Mouse (Mus musculus) kidney, postnatal 25 days (tissue): ENCODE measurements around the gene Eno3.

Experiments
- DNase-seq, 2 experiments: peaks; one replicate each; pipeline ENCODE4 v3.0.0; 2021; ENCODE audit warnings: mixed read lengths in 2 of 2

Eno3 gene

DNA sequence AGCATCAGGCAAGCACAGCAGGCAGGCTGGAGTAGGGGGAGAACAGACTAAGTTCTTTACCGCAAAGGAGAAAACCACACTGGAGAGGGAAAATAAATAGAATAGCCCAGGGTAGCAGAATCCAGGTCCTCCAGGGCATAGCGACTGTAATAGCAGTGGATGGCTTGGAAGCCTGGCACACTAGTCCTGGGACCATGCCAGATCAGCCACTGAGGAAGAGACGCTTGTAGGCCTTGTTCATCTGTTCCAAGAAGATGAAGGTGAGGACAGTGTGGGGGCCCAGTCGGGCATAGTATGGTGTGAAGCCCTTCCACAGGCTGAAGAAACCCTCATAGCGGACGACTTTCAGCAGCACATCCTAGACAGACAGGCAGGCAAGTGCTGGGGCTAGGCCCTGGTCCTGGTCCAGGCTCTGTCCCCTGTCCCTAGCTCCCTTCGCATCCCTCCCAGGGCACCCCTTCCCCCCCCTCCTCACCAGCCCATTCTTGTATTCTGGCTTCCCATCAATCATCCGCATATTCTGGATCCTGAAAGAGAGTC is 12.4 kb upstream of the Eno3 start:
- peak in 1 of 2 experiments; percentile 39 for DNase-seq

DNA sequence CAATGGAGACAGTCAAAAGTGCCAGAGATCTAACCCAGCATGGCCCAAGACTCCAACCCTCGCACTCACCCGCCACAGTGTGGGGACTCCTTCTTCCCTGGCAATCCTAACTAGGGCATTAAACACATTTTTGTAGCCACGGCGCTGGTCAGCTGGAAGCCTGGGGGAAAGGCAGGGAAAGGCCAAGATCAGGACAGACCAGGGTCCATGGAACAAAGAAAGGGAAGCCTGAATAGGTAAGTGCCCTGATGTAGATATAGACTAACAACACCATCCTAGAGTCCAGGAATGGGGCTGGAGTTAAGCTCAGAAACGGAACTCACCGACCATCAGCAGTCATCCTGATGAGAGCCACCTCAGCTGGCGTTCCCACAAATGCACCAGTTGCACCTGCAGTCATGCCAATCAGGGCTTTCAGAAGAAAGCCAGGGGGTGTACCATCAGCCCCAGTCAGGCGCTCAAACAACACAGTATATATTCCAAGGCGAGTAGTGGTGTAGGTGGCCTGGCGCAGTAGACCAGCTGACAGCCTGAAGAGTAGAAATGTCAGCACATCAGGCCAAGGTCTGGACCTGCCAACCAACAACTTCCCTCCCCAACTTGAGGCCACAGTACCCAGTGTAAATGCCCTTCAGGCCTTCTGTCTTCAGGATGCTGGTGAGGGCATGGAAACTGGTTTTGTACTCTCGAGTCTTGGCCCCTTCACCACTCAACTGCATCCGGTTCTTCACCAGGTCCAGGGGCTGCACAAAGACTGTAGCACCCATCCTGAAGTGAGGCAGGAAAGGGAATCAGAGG is 11.3 kb upstream of the Eno3 start:
- no peak for DNase-seq

DNA sequence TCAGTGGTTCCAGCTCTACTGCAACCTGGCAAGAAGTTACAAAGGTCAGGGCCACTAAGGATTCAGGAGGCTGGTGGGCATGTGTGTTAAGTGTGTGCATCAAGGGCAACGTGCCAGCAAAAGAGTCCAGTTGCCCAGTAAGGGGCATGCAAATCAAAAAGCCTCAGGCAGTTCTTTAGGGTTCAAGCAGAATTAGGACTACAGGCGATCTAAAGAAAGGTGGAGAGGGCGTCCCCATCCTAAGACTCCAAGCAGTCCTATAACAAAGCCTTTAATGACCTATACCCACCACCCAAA is 10.8 kb upstream of the Eno3 start:
- DNase-seq = peak; percentile 66 to 79

DNA sequence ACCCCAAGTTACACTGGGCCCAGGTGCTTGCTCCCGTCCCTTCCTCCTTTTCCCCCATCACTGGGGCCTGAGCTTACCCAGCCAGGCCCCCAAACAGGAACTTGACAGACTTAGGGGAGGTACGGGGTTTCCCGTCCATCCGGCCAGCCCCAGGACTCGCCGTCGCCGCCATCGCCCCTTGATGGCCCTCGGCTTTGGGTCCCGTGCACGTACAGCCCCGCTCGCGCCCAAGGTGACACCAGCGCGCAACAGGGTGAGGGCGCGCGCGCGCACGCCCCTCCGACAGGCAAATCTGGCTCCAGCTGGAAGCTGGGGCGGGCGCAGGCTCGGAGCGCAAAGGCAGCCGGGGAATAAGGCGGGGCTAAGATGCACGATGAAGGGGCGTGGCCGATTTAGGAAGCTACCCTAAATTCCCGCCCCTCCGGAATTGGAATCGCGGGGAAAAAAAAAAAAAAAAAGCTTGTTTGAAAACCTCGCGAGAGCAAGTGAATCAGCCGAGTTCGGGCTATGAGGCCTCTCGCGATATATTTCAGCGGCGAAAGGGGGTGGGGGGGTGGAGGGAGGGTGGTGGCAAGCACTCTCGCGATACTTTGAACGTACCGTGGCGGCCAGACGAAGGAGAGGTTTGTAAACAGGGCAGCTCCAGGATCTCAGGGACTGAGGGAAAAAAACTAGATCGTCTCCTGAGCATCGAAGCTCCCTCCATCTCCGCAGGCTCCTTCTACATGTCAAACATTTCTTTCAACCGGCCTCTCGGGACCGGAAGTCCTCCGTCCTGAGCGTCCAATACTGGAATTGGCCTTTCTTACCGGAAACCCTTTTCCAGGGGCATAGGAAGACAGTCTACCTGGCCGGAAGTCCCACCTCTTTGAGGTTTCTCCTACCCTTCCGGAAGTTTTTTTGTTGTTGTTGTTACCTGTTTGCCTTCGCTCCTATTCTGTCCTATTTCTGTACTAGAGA is 10.0 kb upstream of the Eno3 start, which contains the start of the genes Rnf167 and Slc25a11:
Gene Rnf167 (plus strand): TSS at position 545 of the 960 bp plus-strand sequence.
Gene Slc25a11 (minus strand): TSS at position 789 of the 960 bp plus-strand sequence.
- peak; percentile 99 for DNase-seq

DNA sequence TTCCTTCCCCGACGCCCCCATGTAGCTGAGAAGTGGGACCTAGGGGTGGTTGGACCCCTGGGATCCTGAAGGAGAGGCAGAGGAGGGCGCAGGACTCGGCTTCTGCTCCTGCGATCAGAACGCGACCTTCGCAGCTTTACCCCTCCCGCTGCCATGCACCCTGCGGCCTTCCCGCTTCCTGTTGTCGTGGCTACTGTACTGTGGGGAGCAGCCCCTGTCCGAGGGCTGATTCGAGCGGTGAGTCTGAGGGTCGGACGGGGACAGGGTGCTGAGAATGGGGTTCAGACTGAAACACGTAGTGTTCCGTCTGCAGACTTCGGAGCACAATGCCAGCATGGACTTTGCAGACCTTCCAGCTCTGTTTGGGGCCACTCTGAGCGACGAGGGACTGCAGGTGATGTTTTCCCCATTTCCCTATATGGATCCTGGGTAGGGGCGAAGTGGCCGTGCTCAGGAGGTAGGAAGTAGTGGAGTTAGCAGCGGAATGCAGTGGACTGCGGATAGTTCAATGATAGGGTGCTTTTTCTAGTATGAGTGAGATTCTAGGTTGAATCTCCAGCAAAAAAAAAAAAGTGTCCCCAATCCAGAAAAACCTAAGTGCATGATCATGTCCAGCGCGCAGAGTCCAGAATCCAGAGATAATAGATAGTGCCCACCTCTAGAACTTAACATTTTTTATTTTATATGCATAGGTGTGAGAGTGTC is 9.1 kb upstream of the Eno3 start:
- DNase-seq = peak; percentile 37 to 72

DNA sequence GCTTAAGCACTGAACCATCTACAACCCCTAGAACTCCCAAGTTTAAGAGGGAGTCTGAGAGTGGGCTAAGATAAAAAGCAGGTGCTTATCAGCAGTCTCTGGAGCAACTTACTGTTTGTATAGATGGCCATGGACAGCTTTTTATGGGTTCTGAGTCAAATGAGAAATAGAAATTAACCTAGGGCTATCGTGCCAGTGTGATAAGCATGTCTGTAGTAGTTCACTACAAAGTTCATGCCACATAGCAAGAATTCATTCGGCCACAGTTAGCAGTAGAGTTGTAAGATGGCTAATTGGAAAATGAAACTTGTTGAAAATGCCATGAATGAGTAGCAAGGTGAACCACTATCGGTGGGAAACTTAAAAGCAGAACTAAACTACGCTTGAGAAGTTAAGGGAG is 8.5 kb upstream of the Eno3 start:
- DNase-seq = no peak

DNA sequence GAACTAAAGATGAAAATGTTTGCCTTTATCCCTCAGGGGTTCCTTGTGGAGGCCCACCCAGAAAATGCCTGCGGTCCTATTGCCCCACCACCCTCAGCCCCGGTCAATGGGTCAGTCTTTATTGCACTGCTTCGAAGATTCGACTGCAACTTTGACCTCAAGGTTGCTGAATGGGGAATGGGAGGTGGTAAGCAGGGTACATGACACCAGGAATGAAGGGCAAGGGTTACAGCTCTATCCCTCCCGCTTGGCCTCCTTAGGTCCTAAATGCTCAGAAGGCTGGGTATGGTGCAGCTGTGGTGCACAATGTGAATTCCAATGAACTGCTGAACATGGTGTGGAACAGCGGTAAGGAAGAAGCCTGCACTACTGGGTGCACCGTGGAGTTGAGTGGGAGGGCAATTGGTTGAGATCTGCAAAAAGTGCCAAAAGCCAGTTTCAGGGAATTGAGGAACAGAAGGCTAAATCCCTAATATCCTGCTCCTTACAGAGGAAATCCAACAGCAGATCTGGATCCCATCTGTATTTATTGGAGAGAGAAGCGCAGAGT is 7.7 kb upstream of the Eno3 start:
- DNase-seq = no peak

DNA sequence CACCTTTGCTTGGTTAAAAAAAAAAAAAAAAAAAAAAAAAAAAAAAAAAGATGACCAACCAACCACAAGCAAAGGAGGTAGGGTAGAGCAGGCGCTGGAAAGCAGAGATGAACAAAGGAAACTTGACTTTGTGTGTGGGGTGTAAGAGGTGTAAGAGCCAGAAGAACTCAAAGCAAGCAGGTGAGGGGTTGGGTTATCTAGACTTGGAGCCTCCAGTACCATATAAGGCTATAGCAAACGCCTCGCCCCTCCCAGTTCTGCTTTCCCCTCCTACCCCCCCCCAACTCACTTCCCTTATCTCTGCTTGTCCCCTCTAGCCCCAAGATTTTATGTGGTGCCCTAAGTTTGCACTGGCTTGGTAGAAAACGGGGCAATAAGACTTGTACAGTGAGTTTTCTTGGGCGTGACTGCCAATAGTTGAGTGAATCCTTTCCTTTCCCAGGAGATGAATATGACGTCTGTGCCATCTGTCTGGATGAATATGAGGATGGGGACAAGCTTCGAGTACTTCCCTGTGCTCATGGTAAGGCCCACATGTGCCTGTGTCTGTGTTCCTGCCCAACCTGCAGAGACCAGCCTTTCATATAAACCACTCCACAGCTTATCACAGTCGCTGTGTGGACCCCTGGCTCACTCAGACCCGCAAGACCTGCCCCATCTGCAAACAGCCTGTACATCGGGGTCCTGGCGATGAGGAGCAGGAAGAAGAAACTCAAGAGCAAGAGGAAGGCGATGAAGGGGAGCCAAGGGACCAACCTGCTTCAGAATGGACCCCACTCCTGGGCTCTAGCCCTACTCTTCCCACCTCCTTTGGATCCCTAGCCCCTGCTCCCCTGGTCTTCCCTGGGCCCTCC is 6.5 kb upstream of the Eno3 start:
- DNase-seq = peak in 1 of 2 experiments; percentile 35

DNA sequence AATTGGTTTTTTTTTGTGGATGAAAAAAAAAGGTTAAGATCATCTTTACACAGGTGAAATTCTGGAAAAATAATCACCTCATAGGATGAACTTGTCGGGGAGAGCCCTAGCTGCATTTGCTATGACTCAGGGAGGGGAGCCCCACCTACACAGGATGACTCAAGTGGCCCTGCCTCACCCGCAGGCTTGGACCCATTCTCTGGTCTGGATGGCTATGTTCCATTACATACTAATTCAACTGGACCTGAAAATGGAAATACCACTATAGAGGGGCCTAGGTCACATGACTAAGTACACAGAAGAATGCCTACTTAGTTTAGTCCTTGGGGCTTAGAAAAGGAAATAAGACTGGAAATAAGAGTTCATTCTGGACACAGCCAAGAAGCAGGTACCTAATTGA is 5.6 kb upstream of the Eno3 start:
- DNase-seq = peak in 1 of 2 experiments; percentile 40

DNA sequence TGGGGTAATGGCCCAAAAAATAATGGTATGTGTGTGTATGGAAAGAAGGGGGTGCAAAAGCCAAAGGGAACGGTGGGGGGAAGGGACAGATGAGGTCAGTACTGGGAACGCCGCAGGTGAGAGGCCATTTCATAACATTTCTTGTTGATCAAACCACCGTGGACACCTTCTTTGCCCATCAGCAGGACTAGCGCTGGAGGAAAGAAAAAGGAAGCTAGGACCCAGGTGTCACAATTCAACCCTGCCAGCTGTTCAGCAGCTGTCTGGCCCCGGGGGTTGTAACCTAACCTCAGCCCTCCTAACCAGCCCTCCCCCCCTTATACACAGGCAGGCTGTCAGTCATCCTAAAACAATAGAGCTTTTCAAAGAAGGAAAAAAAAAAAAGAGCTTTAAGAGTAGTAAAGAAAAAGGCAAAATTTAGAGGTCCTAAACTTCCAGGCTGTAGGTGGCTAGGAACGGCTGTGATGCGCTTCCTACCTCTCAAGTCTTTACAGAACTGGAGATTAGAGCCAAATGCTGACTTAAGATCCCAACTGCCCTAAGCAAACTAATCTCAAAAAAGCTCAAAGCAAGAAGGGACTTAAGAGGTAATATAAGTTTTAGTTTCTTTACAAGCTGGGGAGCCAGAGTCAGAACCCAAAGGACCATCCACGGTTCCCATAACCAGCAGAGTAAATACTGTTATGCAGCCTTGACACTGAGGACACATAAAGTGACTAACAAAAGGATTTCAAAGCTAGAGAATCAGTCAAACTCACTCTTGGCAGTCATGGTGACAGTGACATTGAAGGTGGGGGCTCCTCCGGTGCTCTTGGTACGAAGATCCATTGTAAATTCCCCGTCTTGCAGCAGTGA is 4.7 kb upstream of the Eno3 start:
- peak in 1 of 2 experiments; percentile 41 for DNase-seq

DNA sequence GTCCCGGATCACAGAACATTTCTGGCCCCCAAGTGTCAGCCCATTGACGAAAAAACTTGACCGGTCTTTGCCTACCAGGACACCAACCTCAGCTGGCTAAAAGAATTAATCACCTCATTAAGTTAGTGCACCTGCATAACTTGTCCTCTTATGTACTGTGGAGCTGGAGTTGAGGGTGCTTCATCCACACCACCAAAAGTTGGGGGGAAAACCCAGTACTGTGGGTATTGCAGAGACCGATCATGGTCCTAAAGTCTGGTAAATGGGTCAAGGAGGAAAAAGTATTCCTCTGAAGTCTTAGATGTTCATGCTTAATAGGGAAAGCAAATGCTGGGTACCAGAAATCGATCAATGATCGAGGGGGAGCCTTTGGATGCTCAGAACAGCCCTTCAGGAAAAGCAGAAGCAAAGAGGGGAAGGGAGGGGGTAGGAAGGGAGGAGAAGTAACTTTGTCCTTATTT is 4.1 kb upstream of the Eno3 start:
- DNase-seq = peak in 1 of 2 experiments; percentile 17

DNA sequence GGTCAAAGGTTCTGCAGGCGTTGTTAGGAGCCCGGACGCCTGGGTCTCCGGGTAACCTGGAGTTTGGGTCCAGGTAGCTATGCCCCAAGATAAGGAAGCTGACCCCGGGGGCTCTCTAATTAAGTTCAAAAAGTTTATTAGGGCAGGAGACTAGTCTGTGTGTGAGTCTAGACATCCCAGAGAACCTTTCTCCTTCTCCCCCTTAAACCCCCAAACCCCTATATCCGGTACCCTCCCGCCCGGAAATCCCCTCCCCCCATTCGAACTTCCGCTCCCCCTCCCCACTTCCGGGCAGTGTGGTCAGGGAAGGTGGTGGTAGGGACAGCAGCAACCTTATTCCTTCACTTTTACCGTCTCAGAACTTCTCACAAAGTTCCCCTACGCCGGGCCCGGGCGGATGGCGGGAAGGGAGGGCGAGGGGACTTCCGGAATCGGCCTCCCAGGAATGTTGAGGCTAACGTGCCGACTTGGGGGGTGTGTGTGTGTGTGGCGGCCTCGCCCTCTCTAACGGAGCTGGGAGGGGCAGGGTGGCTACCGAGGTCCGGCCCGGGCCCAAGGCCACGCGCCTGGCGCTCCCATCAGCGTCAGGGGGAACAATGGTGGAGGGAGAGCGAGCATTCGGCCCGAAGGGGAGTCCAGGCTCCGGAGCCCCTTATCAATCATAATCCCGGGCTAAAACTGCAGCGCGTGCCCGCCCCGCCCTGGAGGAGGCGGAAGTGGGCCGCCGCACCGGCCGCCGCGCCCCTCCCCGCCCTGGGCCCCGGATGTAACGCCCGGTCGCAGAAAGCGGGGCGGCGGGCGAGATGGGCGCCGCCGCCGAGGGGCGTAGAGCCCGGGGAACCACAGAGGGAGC is 3.4 kb upstream of the Eno3 start:
- DNase-seq = peak; percentile 63 to 84

DNA sequence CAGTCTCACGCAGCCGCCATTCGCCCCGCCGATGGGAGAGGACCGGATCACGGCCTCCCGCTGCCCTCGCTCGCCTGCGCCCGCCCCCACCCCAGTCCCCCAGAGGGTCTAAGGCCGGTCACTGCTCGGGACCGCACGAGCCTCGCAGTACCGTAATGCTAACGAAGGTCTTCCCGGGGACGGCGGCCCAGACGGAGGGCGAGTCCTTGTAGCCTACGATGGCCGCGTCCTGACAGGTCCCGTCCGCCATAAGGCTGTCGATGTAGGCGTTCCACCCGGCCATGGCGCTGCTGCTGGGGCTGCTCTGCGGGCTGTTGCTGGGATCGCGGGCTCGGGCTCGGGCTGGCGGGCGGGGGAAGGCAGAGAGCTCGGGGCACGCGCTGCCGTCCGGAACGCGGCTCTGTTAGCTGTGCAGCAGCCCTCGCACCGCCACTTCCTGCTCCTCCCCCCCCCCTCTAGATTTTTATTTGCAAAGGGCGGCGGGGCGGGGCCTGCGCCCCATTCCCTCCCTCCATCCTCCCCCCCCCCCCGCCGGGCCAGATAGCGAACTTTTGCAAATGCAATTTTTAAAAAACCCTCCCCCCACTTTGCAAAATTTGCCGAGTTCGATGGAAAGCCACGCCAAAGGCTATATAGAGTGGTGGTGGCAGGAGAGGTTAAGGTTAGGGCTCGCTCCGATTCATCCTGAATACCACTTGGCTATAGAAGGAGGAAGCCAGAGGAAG is 2.6 kb upstream of the Eno3 start, which contains the start of gene Pfn1:
Gene Pfn1 (minus strand): TSS at position 447 of the 725 bp plus-strand sequence.
- peak; percentile 86 to 90 for DNase-seq

DNA sequence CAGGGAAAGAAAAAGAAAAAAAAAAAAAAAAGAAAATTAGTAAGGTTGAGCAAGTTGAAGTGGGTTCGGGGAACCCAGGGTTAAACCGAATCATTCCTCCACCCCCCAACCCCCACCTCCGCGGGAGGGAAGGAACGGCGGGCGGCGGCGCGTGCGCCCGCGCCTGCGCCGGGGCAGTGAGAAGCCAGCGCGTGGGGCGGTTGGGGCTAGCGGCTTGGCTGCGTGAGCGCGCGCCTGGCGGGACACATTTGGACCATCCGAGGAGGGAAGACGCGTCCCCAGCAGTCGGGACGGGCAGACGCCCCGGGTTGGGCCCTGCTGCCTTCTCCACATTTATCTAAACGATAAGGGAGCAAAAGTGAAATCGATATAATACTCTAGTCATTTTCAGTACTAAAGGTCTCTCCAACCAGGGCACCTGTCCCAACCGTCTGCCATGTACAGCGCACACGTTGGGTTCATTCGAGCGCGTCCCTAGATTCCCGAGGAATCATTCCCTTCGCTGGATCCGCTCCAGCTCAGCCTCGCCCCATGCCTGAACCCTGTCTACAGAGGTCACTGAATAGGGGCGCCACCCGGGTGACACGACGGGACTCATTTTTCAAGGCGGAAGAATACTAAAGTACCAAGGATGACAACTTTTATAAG is 2.0 kb upstream of the Eno3 start:
- DNase-seq = peak; percentile 84 to 92

DNA sequence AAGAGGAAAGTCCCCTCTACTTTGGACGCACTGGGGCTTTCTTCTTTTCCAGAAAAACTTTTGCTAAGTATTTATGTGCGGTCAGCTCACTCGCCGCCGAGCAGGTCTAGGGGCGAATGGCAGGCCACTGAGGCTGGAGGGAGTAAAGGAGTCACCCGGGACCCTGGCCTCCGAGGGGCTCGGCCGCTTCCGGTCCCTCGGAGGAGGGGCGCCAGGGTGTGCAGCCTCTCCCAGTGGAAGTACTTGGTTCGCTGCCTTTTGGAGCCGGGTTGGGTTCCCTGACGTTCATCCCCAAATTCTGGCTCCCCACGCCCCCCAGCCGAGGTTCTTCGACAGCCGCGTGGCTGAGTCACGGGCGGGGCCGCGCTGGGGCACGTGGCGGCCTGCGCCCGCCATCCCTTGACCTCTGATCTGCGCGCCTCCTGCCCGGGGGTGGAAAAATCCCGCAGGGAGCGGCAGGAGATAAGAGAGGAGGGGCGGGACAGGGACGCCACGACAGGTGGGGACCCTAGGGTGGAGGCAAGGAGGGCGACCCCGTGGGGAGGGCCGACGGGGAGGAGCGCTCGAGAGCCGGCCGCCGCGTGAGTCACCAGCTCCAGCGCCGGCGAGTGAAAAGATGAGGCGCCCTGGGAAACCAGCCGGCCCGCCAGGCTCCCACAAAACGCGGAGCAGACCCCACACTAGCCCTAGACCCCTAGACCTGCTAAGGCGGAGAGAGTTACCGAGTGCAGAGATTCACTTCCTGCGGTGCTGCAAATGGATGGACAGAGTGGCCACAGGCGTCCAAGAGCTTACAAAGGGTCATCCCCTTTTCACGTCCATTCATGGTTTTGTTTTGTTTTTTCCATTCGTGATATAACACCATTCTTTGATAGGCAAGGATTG is 1.2 kb upstream of the Eno3 start:
- DNase-seq = peak; percentile 47 to 79

DNA sequence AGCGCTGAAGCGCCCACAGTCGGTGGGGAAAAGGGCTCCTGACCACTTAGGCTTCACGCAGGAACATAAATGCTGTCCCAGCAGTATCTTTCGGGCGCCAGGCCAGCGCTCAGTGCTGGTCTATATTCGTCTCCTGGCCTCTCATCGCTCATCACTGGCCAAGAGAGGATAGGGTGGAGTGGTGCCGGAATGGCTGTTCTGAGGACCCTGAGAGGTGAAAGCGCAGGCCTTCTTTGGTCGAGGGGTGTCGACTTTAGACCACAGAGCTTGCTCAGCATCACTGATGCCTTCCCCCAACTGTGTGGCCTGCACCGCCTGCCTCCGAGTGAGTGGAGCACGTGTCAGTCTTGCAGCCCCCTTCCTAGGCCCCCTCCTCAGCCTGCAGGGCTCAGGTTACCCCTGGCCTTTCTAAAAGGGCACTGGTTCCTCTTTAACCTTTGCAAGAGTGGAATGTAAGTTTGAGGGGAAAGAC is 510 bp upstream of the Eno3 start:
- peak; percentile 71 for DNase-seq

DNA sequence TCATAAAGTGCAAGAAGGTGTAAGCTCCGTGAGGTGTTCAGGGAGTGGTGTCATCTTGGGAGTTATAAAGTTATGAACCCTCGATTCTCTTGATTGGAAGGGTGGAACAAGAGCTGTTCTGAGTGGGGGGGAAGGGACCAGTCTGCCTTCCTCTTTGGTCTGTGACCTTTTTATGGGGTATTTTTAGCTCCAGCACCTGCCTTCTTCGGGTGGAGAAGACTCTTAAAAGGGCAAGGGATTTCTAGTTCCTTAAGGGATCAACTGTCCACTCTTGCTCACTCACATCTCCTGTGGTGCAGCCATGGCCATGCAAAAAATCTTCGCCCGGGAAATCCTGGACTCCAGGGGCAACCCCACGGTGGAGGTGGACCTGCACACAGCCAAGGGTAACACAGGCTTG is 571 bp downstream of the Eno3 start:
- DNase-seq = no peak
